Mouse (Mus musculus) heart, postnatal 14 days (tissue): ENCODE data around the gene Dazap1. TPM values are rescaled to one million over a fixed set of nuclear protein-coding genes. Genes with fewer than 3 reads are reported as not detected.
"Not testable (repeated sequence)": the region's sequence is repeated elsewhere in the genome, so short reads cannot be mapped to it uniquely, and the experiment has no call there.

Experiments
- DNase-seq, 2 experiments: peaks; one replicate each; pipeline ENCODE4 v3.0.0; 2021 to 2022
- intact Hi-C: fragments of 180-260 bp; cut with DNase I; formaldehyde crosslinking; loops from one replicate; pipeline ENCODE4 v1.15.1; 2025
- long read RNA-seq, 2 experiments: library from polyadenylated mRNA; stranded (forward); transcript quantifications; one replicate each; pipeline ENCODE4 v2.0.0; 2021
- total RNA-seq, 2 experiments: library from RNA; stranded (reverse); gene quantifications; 2 replicates each; pipeline ENCODE4 v1.2.3; 2021

Dazap1 gene
- 10 to 100 TPM; 68.2 to 76.3 TPM for total RNA-seq
- long read RNA-seq, experiment 1, transcript Dazap1-203 (12 exons, 2,081 nt): major isoform, 27 of 49 reads
- long read RNA-seq, experiment 1, transcript Dazap1-201 (12 exons, 1,994 nt): minor isoform, 5 of 49 reads
- long read RNA-seq, experiment 1, partial matches to known transcripts: 3 of 49 reads
- long read RNA-seq, experiment 1, other reads (novel, unspliced or antisense): 11 of 49 reads
- long read RNA-seq, experiment 2, transcript Dazap1-203 (12 exons, 2,081 nt): major isoform, 19 of 31 reads
- long read RNA-seq, experiment 2, partial matches to known transcripts: 2 of 31 reads
- long read RNA-seq, experiment 2, other reads (novel, unspliced or antisense): 7 of 31 reads

DNA sequence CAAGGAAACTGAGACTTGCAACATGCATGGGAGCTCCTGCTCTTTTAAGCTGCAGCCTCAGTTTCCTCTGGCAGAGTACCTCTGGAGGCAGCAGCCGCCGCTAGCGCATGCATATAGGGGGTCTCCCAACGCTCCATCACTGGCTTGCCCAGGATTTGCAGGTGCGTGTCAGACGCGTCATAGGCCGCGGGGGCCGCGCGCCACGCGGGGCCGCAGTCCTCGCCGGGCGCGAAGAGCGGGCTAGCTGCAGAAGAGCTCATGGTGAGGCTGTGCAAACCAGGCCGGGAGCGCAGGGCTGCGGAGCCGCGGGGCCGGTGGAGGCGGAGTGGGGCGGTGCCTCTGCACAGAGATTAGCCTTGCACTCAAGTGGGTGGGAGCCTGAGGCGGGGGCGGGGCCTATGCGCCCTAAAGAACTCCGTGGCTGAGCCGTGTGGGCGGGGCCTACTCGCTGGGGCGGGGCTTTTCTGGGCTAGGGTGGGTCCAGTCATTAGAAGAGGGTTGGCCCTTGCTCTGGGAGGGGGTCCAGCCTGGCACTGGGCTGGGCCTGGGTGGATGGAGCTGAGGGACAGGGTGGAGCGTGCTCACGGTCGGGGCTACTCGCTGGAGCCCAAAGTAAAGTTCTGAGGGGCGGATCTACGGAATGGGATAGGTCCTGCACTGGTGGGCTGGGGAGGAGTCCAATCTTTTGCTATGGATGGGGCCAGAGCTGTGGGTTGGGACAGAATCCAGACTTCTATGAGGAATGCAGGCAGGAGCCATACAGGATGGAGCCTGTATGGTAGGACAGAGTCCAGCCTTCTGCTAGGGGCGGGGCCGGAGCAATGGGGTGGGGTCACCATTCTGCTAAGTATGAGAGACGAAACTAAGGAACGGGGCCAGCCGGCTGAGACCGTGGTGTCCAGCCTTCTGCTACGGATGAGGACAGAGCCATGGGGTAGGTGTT is at the start of gene Dazap1, which contains the start of gene Gamt:
Dazap1 (plus strand) TSS at position 845 of the 943 bp plus-strand sequence.
Gamt (minus strand) TSS at position 371 of the 943 bp plus-strand sequence.
- intact Hi-C loops: no loop called here
- DNase-seq: peak; percentile 98 to 99

GRCm38 (mm10) chr10:80211547-80212103 is 49.7 kb upstream of the Dazap1 start:
- DNase-seq, intact Hi-C loops: not testable (repeated sequence)

GRCm38 (mm10) chr10:80215048-80215772 is 46.1 kb upstream of the Dazap1 start:
- no peak for DNase-seq

DNA sequence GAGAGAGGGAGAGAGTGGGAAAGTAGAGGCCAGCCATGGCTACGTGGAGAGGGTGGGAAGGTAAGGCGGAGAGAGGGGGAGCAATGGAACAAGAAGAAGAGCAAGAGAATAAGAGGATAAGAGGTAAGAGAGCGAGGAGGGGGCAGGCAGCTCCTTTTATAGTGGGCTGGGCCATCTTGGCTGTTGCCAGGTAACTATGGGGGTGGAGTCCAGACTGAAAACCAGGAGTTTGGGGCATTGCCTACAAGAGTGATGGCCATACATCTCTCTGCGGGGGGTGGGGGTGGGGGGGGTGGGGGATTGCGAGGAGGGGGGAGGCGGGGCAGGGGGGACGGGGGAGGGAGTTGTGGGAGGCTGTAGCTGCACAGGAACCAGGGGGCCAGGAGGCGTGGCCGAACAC is 40.6 kb upstream of the Dazap1 start:
- intact Hi-C loops: no loop called here
- no peak for DNase-seq

More at GRCm38 (mm10) chr10:80215048-80215772, 46.1 kb upstream of the Dazap1 start:
- intact Hi-C loops: no loop called here

DNA sequence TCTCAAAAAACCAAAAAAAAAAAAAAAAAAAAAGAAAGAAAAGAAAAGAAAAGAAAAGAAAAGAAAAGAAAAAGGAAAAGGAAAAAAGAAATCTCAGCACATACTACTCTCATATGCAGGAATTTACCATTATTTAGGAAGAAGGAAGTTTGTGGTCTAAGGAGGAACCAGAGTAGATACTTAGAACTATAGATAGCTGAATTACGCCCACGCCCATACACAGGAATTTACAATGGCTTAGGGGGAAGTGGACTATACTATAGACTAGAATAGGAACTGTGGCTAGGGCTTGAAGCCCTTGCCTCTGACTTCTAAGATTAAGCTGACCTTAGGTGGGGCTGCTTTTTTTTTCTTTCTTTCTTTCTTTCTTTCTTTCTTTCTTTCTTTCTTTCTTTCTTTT is 38.1 kb upstream of the Dazap1 start:
- intact Hi-C loops, DNase-seq: not testable (repeated sequence)

GRCm38 (mm10) chr10:80226071-80226415 is 35.2 kb upstream of the Dazap1 start:
- intact Hi-C loops: loop anchor here (2.0 kb wide), 1 partner anchor 23 kb away; the partner anchor contains the start of gene Ndufs7
- DNase-seq: no peak

DNA sequence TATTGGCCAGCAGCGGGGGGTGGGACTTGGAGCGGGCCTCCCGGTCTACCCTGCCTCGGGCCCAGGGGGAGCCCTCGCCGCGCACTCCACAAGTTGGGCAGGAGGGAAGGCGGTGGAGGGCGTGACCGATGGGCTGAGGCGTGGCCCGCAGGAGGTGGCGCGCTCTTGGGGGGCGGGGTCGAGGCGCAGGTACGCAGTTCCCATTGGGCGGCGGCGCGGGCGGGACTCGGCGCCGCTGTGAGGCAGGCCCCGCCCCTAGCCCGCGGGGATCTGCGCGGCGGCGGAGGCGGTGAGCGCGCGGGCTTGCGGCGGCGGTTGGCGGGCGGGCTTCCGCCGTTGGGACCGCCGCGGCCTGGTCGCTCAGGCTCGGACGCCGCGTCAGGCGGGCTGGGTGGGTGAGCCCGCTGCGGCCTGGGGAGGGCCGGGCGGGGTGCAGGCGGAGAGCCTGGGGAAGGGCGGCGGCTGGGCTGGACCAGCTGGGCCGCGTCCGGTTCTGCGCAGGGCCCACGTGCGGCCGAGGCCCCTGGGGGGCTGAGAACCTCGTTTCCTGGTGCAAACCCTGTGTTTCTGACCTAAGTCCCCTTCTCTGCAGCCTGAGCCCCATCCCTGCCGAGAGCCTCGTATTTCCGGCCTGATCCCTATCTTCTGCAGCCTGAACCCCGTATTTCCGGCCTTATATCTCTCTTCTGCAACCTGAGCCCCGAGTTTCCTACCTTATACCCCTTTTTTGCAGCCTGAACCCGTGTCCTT is 34.7 kb upstream of the Dazap1 start, which contains the start of gene Mum1:
Mum1 (plus strand) TSS at position 19 of the 750 bp plus-strand sequence.
- intact Hi-C loops: loop anchor here (2.0 kb wide), 1 partner anchor 22 kb away; the partner anchor contains the start of gene Ndufs7

DNA sequence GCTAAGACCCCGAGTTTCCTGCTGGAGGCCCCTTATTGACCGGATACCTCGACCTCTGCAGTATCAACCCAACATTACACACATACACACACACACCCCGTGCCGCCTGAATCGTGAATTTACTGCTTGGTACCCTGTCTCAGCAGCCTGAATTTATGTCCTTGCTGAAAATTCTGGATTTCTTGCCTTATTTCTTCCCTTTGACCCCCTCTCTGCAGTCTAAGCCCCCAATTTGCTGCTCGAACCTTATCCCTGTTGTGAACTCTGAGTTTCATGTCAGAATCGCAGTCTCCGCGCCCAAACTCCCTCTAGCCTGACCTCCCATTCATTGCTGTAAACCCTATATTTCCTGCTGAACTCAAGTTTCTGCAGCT is 34.1 kb upstream of the Dazap1 start:
- DNase-seq: no peak
- intact Hi-C loops: loop anchor here (2.0 kb wide), 1 partner anchor 22 kb away; the partner anchor contains the start of gene Ndufs7

More for the DNA sequence above, 34.7 kb upstream of the Dazap1 start, which contains the start of gene Mum1:
- DNase-seq: peak; percentile 99

- DNase-seq: no peak
- intact Hi-C loops: loop anchor here (2.0 kb wide), 1 partner anchor 21 kb away; the partner anchor contains the start of gene Ndufs7
Measured at GRCm38 (mm10) chr10:80227877-80228775, 33.2 kb upstream of the Dazap1 start.

DNA sequence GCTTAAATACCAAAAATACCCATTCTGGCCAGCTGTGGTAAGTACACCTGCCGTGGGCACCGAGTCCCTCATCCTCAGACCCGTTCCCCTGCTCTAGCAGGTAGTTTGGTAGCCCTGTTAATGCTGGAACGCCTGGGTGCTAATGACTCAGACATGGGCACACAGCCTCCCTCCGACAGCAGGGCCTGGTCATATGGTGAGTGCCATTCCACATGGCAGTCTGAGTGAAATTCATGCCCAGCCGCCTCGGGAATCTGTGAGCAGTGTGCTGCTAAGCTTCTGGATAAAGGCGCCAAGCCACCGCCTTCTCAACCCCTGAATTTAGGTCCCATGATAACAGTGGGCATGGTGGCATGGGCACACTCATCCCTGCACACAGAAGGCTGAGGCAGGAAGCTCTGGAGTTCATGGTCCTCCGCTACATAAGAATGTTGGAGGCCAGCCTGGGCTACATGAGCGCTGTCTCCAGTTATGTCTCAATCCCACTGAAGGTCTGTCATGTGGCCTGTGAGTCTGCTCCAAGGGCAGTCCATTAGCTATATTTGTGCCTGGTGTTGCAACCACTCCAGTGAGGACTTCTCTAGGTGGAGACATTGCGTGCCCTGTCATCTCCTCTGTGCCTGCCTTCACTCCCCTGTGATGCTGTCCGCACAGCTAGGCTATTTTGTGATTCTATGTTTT is 25.0 kb upstream of the Dazap1 start:
- intact Hi-C loops: no loop called here
- DNase-seq: no peak

DNA sequence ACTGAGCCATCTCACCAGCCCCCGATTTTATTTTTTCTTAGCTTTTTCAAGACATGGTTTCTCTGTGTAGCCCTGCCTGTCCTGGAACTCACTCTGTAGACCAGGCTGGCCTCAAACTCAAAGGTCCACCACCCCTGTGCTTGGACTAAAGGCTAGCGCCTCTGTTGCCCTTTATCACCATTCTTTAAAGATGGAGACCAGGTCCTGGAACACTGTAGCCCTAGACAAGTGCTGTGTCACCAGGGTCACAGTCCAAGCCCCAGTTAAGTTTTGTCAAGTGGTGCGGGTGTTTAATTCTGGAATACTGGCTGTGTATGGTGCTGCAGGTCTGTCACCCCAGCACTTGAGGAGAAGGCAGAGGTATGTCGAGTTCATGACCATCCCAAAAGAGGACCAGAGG is 24.3 kb upstream of the Dazap1 start:
- intact Hi-C loops: no loop called here
- DNase-seq: no peak

DNA sequence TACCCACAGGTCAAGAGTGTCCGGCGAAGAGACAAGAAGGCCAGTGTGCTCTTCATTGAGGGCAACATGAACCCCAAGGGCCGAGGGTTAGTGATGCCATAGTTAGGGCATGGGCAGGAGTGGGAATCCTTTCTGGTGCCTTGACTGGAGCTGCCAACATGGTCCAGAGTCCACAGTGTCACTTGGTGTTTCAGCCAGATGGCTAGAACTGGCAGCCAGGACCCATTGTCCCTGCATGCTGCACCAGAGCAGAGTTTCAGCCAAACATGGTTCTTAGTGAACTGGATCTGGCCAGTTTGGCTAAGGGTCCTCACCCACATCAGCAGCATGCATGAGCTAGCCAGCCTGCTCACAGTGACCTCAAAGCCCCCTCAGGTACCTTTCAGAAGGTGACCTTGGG is 23.0 kb upstream of the Dazap1 start:
- intact Hi-C loops: no loop called here
- DNase-seq: no peak

DNA sequence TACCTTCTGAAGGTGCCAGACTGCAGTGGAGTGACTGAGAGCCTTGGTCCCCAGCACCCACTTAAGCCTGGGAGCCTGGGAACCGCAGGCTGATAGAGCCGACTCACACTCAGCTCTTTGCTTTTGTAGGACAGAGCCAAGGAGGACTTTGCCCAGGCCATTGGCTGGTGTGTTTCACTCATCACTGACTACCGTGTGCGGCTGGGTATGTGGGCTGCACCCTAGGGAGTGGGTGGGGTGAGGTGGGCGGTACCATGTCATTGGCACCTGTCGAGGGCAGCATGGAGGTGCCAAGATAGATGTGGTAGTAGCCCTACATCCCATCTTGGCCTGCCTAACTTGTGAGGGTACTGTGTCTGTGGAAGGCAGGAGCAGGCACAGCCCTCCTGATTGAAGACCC is 21.5 kb upstream of the Dazap1 start:
- no peak for DNase-seq
- intact Hi-C loops: loop anchor here (10.0 kb wide), 1 partner anchor 275 kb away; the partner anchor contains the start of gene Wdr18

DNA sequence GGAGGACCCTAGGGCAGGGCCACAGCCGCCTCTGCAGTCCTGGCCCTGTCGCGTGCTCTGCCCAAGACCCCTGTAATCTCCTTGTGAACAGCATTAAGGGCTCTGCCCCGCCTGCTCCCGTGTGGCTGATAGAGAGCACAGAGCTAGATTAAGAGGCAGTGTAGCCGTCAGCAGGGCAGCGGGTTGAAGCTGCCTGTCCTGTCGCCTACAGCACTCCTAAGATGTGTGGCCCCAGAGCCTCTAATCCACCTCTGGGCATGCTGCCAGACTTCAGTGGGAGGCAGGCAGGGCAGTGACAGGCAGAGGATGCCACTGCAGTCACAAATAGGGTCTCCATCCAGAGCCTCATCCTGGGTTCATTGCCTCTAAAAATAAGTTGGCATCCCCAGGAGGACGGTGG is 19.2 kb upstream of the Dazap1 start:
- intact Hi-C loops: loop anchor here (10.0 kb wide), 1 partner anchor 277 kb away; the partner anchor contains the start of gene Wdr18
- DNase-seq: no peak

DNA sequence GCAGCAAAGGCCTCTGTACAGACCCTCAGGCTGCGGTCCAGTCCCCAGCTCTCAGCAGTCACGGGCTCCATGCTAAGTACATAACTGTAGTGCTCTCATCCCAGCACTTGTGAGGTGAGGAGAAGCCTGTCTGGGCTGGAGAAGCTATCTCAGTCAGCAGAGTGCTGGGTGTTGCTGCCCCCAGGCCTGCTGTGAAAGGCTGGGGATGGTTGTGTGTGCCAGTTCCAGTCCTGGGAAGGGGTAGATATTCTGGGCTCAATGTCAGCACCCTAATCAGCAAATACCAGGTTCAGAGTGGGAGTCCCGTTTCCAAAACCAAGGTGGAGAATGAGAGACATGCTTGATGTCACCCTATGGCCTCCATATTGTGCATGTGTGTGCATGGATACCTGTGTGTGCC is 18.7 kb upstream of the Dazap1 start:
- no peak for DNase-seq
- intact Hi-C loops: loop anchor here (10.0 kb wide), 1 partner anchor 278 kb away; the partner anchor contains the start of gene Wdr18

DNA sequence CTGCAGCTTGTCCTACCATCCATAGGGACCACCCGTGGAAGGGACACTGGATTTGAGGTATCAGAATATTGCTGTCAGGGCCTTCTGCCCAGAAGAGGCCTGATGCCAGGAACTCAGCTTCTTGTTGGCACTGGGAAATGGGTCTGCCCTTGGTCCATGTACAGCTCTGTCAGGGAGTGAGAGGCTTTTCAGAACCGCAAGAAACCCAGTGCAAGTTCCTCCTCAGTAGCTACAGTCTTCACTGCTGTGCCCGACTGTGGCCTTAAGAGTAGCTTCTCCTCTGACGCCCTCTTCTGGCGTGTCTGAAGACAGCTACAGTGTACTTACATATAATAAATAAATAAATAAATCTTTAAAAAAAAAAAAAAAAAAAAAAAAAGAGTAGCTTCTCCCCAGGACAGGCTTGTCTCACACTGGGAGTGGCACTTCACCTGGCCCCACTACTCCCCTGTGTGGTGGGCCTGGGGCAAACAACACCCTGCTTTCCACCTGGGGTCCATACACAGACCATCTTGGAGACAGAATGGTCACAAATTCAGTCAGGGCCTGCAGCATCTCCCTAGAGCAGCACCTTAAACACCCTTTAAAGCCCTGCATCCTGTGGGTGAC is 16.4 kb upstream of the Dazap1 start:
- peak; percentile 36 to 50 for DNase-seq
- intact Hi-C loops: loop anchor here (1.0 to 10.0 kb wide), 3 partner anchors 46 to 280 kb away; partner anchors contain the start of gene Wdr18

DNA sequence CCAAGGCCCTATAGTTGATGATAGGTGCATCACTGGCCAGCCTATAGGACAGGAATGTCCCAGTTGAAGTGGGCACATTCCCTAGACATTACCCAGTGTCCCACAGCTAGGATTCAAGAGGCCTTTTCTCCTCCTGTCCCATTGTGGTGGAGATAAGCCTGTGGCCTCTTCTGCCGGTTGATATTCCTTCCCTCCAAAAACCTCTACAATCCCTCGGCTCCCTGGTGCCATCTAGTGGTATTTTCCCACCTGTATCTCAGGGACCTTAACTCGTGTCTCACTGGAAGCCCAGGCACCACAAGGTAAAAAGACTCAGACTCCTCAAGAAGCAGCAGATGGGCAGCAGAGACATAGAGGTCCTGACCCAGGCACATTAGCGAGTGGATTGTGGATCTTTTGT is 15.7 kb upstream of the Dazap1 start:
- DNase-seq: peak; percentile 76 to 88
- intact Hi-C loops: loop anchor here (1.0 to 10.0 kb wide), 3 partner anchors 46 to 281 kb away; partner anchors contain the start of gene Wdr18
